Mouse (Mus musculus) lung, adult 2 months (tissue): ENCODE data around the gene Suv39h1.

Source experiments
- CTCF ChIP-seq: fragments of 200-500 bp; IDR thresholded peaks from 2 replicates; pipeline ENCODE4 v1.5.1; 2011; ENCODE audit warnings: mild to moderate bottlenecking, low read length, control low read depth; ENCODE audit not compliant: insufficient read depth
- POLR2A ChIP-seq: fragments of 200-500 bp; IDR thresholded peaks from 2 replicates; pipeline ENCODE4 v1.6.1; 2011; ENCODE audit warnings: low read depth, mild to moderate bottlenecking, control low read depth, low read length, borderline replicate concordance; ENCODE audit errors: extremely low read depth

- TF ChIP-seq CTCF (no peak), POLR2A (no peak)
Measured at GRCm38 (mm10) chrX:8099435-8099834, 24.9 kb upstream of the Suv39h1 start.
